Mouse (Mus musculus): ENCODE data around the gene Rab42. TPM values are rescaled to one million over a fixed set of nuclear protein-coding genes. Genes with fewer than 3 reads are reported as not detected.

The Rab42 gene
- polyA plus RNA-seq, 1 experiment: not detected

- peaks cover 26% of the 10 kb centered on the region for H3K36me3 ChIP-seq (replicated peaks; ENCODE audit: low read length)
- TF ChIP-seq FLI1 (IDR thresholded peaks at IDR 0.05; ENCODE audit: low read length) (no peak), GATA1 (IDR thresholded peaks at IDR 0.05; ENCODE audit: borderline replicate concordance, low read length) (no peak)
- H3K27me3 ChIP-seq (replicated peaks): no peaks in the 10 kb centered on the region
- H3K4me3 ChIP-seq (replicated peaks): peak overlapping the region; percentile 97
- H3K9me3 ChIP-seq: no peaks in the 10 kb centered on the region
- H3K4me1 ChIP-seq: peaks cover 60% of the 10 kb centered on the region
Measured at GRCm38 (mm10) chr4:132344403-132345134, 41.4 kb upstream of the Rab42 start.

GRCm38 (mm10) chr4:132341451-132341850, 38.3 kb upstream of the Rab42 start:
- peaks cover 51% of the 10 kb centered on the region for H3K36me3 ChIP-seq (replicated peaks; ENCODE audit: low read length)
- peaks cover 60% of the 10 kb centered on the region for H3K4me1 ChIP-seq
- TF ChIP-seq GATA1 (IDR thresholded peaks at IDR 0.05; ENCODE audit: borderline replicate concordance, low read length) (no peak), FLI1 (IDR thresholded peaks at IDR 0.05; ENCODE audit: low read length) (no peak)
- H3K4me3 ChIP-seq (replicated peaks): no peak overlapping the region
- no peaks in the 10 kb centered on the region for H3K27me3 ChIP-seq (replicated peaks)
- no peaks in the 10 kb centered on the region for H3K9me3 ChIP-seq

DNA sequence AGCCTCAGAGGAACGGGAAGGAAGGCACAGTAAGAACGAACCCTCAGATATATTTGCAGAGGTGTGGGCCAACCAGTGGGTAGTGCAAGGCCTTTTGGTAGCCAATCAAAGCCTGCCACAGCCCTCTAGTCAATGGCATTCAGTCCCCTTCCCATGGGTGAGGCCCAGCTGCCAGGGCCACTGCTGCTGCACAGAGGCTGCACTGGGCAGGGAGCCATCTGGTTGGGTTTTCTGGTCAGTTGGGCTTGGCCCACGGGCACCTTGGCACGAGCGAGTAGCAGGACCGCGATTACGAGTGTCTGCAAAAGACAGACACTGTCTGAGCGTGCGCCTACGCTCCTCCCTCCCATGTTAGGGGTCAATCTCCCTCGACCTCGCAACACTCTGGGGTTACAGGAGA, 35.8 kb upstream of the Rab42 start:
- Histone ChIP-seq H3K36me3 (replicated peaks; ENCODE audit: low read length) (peaks cover 75% of the 10 kb centered on the region), H3K4me3 (replicated peaks) (no peak overlapping the region), H3K4me1 (peaks cover 39% of the 10 kb centered on the region), H3K27me3 (replicated peaks) (no peaks in the 10 kb centered on the region), H3K9me3 (no peaks in the 10 kb centered on the region)
- no peak for TF ChIP-seq GATA1 (IDR thresholded peaks at IDR 0.05; ENCODE audit: borderline replicate concordance, low read length)

DNA sequence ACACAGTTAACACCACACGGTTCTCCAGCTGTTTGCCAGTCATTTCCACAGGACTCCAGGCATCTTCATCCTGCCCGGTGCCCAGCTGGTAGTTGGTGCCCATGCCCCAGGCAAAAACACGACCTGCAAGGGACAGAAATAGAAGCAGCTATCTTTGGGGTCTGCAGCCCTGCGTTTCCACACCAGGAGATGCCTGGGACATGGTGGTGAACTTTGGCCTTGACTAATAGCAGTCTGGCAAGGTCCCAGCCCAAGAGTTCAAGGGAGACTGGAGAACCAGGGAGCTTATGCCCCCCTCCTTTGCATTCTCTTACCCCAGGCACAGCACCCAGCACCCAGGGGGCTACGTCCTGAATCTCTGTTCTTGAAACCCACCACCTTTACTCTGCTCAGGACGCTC, 29.7 kb upstream of the Rab42 start:
- TF ChIP-seq GATA1 (IDR thresholded peaks at IDR 0.05; ENCODE audit: borderline replicate concordance, low read length) (no peak), FLI1 (IDR thresholded peaks at IDR 0.05; ENCODE audit: low read length) (no peak)
- H3K36me3 ChIP-seq (replicated peaks; ENCODE audit: low read length): peaks cover 60% of the 10 kb centered on the region
- no peak overlapping the region for H3K4me3 ChIP-seq (replicated peaks)
- no peaks in the 10 kb centered on the region for H3K27me3 ChIP-seq (replicated peaks)
- H3K4me1 ChIP-seq: peaks cover 34% of the 10 kb centered on the region
- no peaks in the 10 kb centered on the region for H3K9me3 ChIP-seq

DNA sequence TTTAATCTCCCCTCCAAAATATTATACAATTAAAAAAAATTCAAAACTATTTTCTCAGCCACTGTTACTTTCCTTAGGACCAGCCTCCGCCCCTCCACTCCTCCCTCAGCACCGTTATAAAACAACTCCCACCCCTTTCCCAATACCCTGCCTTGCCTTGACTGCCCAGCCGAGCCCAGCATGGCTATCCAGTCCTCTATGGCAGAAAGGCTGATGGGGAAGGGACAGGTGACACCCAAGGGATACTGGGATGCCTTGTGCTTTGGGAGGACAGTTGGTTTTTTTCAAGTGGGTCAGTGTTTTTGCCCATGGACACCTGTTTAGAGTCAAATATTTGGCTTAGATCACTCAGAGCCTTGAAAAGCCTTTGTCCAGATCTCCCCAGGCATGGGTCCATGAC, 28.8 kb upstream of the Rab42 start:
- Histone ChIP-seq H3K9me3 (no peaks in the 10 kb centered on the region), H3K27me3 (replicated peaks) (no peaks in the 10 kb centered on the region), H3K4me3 (replicated peaks) (no peak overlapping the region), H3K36me3 (replicated peaks; ENCODE audit: low read length) (peaks cover 56% of the 10 kb centered on the region), H3K4me1 (peaks cover 29% of the 10 kb centered on the region)
- no peak for TF ChIP-seq FLI1 (IDR thresholded peaks at IDR 0.05; ENCODE audit: low read length)
- no peak for TF ChIP-seq GATA1 (IDR thresholded peaks at IDR 0.05; ENCODE audit: borderline replicate concordance, low read length)

DNA sequence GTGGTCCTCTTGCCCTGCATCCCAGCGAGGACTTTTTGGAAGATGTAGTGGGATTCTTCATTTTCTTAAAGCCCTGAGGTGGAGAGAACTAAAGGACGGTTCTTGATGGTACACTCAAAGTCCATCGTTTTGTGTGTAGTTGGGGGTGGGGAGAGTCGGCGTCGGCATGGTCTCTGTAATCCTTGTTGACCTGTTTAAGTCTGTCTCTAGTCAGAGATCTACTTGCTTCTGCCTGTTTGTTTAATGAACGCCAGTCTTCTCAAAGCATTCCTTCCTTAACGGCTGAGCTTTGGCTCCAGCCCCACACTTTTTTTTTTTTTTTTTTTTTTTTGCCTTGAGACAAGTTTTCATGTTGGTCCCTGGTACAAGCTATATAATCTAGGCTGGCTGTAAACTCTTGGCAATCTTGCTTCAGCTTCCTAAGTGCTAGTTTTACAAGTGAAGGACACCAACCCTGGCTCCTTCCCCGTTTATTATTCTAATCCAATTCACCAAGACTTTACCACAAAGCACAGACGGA, 26.7 kb upstream of the Rab42 start:
- TF ChIP-seq GATA1 (IDR thresholded peaks at IDR 0.05; ENCODE audit: borderline replicate concordance, low read length) (no peak), FLI1 (IDR thresholded peaks at IDR 0.05; ENCODE audit: low read length) (no peak)
- H3K36me3 ChIP-seq (replicated peaks; ENCODE audit: low read length): peaks cover 57% of the 10 kb centered on the region

GRCm38 (mm10) chr4:132329115-132329834, 26.1 kb upstream of the Rab42 start, which contains the start of gene Trnau1ap:
Gene Trnau1ap (minus strand): TSS chr4:132329538.
- Histone ChIP-seq H3K4me1 (peaks cover 29% of the 10 kb centered on the region), H3K9me3 (no peaks in the 10 kb centered on the region), H3K27me3 (replicated peaks) (no peaks in the 10 kb centered on the region), H3K36me3 (replicated peaks; ENCODE audit: low read length) (peaks cover 57% of the 10 kb centered on the region), H3K4me3 (replicated peaks) (peak within 1 kb of the TSS; percentile 99)
- no peak for TF ChIP-seq GATA1 (IDR thresholded peaks at IDR 0.05; ENCODE audit: borderline replicate concordance, low read length)
- TF ChIP-seq FLI1 (IDR thresholded peaks at IDR 0.05; ENCODE audit: low read length): 0 out of 2 replicates have a peak, but pooled peaks have one; percentile 54

More for the DNA sequence above, 26.7 kb upstream of the Rab42 start:
- Histone ChIP-seq H3K4me1 (peaks cover 29% of the 10 kb centered on the region), H3K4me3 (replicated peaks) (peak overlapping the region; percentile 99), H3K27me3 (replicated peaks) (no peaks in the 10 kb centered on the region), H3K9me3 (no peaks in the 10 kb centered on the region)

GRCm38 (mm10) chr4:132328391-132328982, 25.3 kb upstream of the Rab42 start:
- peaks cover 57% of the 10 kb centered on the region for H3K36me3 ChIP-seq (replicated peaks; ENCODE audit: low read length)
- H3K27me3 ChIP-seq (replicated peaks): no peaks in the 10 kb centered on the region
- no peaks in the 10 kb centered on the region for H3K9me3 ChIP-seq
- TF ChIP-seq GATA1 (IDR thresholded peaks at IDR 0.05; ENCODE audit: borderline replicate concordance, low read length): no peak
- TF ChIP-seq FLI1 (IDR thresholded peaks at IDR 0.05; ENCODE audit: low read length): no peak
- peaks cover 29% of the 10 kb centered on the region for H3K4me1 ChIP-seq
- H3K4me3 ChIP-seq (replicated peaks): peak overlapping the region; percentile 99

GRCm38 (mm10) chr4:132326481-132326880, 23.3 kb upstream of the Rab42 start:
- H3K36me3 ChIP-seq (replicated peaks; ENCODE audit: low read length): peaks cover 58% of the 10 kb centered on the region
- no peak overlapping the region for H3K4me3 ChIP-seq (replicated peaks)
- TF ChIP-seq FLI1 (IDR thresholded peaks at IDR 0.05; ENCODE audit: low read length): no peak
- TF ChIP-seq GATA1 (IDR thresholded peaks at IDR 0.05; ENCODE audit: borderline replicate concordance, low read length): no peak
- peaks cover 29% of the 10 kb centered on the region for H3K4me1 ChIP-seq
- no peaks in the 10 kb centered on the region for H3K9me3 ChIP-seq
- no peaks in the 10 kb centered on the region for H3K27me3 ChIP-seq (replicated peaks)
